Mouse (Mus musculus) bone marrow macrophage, adult 2 months (primary cell): Measurements from ENCODE around the gene Cyp2ab1.

Experiments
- CTCF ChIP-seq: IDR thresholded peaks from 2 replicates; pipeline ENCODE4 v1.5.1; 2012; ENCODE audit warnings: low read depth, mild to moderate bottlenecking, low read length, moderate library complexity
- POLR2A ChIP-seq: IDR thresholded peaks from 2 replicates; pipeline ENCODE4 v1.6.1; 2012; ENCODE audit warnings: mild to moderate bottlenecking, low read depth, low read length, borderline replicate concordance

DNA sequence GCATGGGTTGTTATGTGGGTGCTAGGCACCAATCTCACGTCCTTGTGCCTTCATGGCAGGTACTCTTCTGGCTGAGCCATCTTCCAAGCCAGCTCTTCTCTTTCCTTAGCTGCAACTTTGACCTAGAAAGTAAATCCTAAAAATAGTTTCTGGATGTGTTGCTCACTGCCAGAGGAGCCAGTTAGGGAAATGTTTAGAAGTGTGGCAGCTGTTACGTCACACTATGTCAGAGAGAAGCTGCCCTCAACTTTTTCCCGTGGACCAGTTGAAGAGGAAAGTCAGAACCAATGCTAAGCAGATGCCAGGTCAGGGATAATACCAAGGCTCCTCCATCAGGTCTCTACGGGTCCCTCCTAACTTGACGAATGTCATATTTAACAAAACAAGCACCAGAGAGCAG lies 45.8 kb downstream of the Cyp2ab1 start:
- TF ChIP-seq POLR2A = no peak
- TF ChIP-seq CTCF = no peak
